Mouse (Mus musculus) layer of hippocampus, adult 2 months (tissue): ENCODE results near the gene Tec. TPM values are rescaled to one million over a fixed set of nuclear protein-coding genes. Genes with fewer than 3 reads are reported as not detected.

ENCODE experiments used
- DNase-seq, 2 experiments: peaks; one replicate each; pipeline ENCODE4 v3.0.0; 2022; ENCODE audit warnings: low spot score in 2 of 2
- H3K27ac ChIP-seq: fragments of 200-600 bp; 2 replicates; pipeline ENCODE4 v1.8.1; 2022
- H3K4me3 ChIP-seq: fragments of 200-600 bp; 2 replicates; pipeline ENCODE4 v1.8.1; 2022; ENCODE audit warnings: mild to moderate bottlenecking
- CTCF ChIP-seq: fragments of 200-600 bp; conservative IDR thresholded peaks from 2 replicates; pipeline ENCODE4 v1.8.1; 2022; ENCODE audit warnings: antibody characterized with exemption, mild to moderate bottlenecking, moderate library complexity
- total RNA-seq, 2 experiments: library from RNA; stranded (reverse); gene quantifications; 2 replicates each; pipeline ENCODE4 v1.2.3; 2021

Tec gene
- total RNA-seq, 2 experiments from 2014 or later: 1.1 to 1.8 TPM

DNA sequence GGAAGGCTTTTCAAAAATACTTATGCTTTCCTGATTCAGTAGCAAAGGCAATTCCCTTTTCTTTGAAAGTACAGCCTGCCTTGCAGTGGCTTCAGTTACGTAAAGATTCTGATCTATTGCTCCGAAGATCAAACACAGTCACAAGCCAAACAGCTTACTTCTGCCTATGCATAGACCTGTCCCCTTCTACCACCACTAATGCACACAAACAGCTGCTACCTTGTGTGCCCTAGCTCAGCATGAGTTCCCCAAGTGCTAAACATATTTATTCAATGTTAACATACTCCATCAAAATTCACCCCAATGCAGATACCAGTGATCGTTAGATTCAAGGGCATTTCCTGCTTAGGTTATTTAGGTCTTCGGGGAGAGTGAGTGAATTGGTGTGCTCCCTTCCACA is 121.8 kb downstream of the Tec start:
- no peak for DNase-seq
- Histone ChIP-seq H3K4me3 (no peak overlapping the region), H3K27ac (no peak overlapping the region)
- no peak for TF ChIP-seq CTCF

DNA sequence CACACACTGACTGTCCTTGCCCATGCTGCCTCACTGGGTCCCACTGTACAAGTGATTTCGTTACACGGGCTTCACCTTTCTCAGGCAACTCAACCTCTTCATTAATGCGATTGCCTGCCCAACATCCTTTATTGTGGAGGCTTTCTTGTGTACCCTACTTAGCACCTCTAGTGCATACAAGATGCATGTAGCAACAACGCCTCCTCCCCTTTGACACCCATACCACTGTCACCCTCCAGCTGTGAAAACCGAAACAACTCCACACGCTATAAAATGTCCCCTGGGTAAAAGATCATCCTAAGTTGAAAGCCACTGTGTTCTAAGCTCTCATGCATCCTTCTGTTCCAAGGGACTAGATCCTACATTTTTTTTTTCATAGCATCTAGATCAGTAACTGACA is 125.2 kb downstream of the Tec start:
- no peak for TF ChIP-seq CTCF
- no peak for DNase-seq
- no peak overlapping the region for H3K4me3 ChIP-seq
- no peak overlapping the region for H3K27ac ChIP-seq

DNA sequence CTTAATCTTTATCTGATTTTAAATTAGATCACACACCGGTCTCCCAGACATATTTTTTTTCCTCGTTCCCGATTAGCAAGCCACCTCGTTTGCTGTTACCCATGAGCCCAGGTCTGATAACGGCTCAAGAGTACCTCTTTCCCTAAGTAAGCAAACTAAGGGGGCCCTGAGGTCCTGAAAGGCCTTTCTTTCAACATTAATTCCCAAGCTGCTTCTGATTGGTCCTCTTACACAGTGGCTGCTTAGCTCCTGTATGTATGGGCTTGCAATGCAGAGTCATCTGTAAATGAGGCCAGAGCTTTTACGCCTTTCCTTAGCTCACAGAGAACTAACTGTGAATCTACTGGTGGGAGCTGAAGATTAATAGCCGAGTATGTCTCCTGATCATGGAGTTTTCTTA is 131.4 kb downstream of the Tec start:
- Histone ChIP-seq H3K27ac (no peak overlapping the region), H3K4me3 (no peak overlapping the region)
- TF ChIP-seq CTCF: no peak
- DNase-seq: no peak

DNA sequence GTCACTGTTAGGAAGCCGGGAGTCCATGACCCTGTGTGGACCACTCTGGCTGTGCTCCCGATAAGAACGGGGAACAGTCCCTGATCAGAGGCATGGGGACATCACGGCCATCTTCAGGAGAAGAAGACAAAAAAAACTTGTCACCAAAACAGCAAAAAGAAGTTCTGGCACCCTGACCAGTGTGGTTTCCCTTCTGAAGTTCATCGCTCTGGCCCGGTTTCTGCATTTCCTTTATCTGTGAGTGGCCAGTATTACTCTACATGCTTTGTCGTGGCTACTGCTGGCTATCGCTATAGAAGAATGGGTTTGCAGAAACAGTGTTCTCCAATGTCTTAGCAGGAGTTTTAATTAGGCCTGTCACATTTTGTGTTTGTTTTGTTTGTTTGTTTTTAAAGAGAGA is 131.8 kb downstream of the Tec start:
- H3K27ac ChIP-seq: no peak overlapping the region
- no peak for DNase-seq
- no peak for TF ChIP-seq CTCF
- H3K4me3 ChIP-seq: no peak overlapping the region

DNA sequence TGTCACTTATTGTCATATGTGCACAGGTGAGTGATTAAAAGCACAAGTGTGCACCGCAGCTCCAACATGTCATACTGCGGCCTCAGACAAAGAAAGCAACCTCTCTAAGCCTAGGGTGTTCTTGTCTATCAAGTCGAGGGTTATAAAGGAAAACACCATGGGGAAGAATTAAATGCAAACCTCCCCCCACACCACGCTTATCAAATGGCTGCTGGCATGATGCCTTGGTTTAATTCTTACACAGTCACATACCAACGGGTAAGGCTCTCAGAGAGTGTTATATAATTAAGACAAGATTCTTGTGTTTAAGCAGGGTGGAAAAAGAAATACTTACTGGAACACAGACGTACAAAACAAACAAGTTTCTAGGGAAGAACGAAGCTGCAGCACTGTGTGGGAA is 132.5 kb downstream of the Tec start:
- no peak for DNase-seq
- TF ChIP-seq CTCF: no peak
- no peak overlapping the region for H3K4me3 ChIP-seq
- H3K27ac ChIP-seq: no peak overlapping the region

DNA sequence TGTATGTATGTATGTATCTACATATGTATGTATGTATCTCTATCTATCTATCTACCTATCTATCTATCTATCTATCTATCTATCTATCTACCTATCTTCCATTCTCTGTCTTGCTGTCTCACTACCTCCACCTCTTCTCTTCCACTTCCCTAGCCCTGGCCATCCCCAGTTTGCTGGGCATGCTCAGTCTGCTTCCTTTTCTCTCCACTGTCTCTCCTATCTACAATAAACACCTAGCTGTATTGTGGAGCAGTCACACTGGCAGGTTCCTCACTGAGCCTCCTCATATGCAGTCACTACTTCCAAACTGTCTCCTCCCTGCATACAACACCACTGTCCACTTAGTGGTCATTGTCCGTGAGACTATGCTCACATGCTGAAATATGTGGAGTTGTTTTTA is 135.4 kb downstream of the Tec start:
- no peak for DNase-seq
- TF ChIP-seq CTCF: no peak
- Histone ChIP-seq H3K27ac (no peak overlapping the region), H3K4me3 (no peak overlapping the region)

DNA sequence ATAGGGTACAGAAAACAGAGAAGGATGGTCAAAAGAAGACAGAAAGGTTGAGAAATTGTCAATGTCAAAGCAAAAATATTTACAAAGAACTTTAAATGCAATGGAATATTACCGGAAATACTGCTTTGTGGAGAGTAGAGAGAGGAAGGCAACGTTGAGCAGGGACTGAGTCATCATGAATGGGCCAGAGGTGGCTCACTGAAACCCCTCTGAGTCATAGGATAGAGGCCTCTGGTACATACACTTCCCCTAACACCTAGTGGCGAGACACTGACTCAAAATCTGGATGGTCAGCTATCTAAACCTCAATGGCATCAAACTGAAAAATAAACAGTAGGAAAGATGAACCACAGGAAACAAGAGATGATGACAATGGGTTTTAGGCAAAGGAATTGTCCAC is 142.9 kb downstream of the Tec start:
- TF ChIP-seq CTCF: no peak

DNA sequence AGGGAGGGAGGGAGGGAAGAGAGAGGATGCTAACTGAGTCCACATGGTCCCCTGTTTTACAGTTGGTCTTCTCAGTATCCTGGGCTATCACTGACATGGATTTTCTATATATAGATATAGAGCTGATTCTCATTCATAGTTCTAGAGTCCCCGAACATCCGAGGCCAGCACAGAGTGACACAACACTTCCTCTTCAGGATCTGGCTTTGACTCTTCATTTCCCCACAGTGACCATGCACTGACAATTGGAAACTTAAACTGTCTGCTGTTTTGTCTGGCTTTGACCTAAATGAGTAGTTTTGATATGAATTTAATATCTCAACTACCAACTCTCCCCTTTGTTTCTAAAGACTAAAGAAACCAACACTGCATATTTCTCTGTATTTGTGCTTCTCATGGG is 144.9 kb downstream of the Tec start:
- no peak for DNase-seq

More for the DNA sequence above, 142.9 kb downstream of the Tec start:
- Histone ChIP-seq H3K4me3 (no peak overlapping the region), H3K27ac (no peak overlapping the region)
- no peak for DNase-seq

DNA sequence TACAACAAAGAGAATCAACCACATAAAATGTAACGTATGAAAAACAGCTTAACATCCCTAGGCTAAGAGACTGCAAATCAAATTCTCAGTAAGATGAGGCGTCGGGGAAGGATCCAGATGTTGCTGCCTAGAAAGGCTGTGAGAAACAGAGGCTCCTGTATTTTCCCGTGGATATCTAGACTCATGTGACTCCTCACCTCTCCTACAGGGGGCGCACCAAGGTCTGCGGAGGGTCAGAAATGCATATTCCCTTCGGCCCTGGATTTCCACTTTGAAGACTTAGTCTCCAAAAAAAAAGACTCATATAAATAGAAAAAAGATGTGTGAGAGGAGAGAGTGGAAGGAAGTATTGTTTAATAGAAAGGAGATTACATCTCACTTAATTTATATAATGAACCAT is 147.7 kb downstream of the Tec start:
- no peak for DNase-seq
- Histone ChIP-seq H3K4me3 (no peak overlapping the region), H3K27ac (no peak overlapping the region)
- TF ChIP-seq CTCF: peak; percentile 62

More for the DNA sequence above, 144.9 kb downstream of the Tec start:
- H3K27ac ChIP-seq: no peak overlapping the region
- no peak overlapping the region for H3K4me3 ChIP-seq
- no peak for TF ChIP-seq CTCF

DNA sequence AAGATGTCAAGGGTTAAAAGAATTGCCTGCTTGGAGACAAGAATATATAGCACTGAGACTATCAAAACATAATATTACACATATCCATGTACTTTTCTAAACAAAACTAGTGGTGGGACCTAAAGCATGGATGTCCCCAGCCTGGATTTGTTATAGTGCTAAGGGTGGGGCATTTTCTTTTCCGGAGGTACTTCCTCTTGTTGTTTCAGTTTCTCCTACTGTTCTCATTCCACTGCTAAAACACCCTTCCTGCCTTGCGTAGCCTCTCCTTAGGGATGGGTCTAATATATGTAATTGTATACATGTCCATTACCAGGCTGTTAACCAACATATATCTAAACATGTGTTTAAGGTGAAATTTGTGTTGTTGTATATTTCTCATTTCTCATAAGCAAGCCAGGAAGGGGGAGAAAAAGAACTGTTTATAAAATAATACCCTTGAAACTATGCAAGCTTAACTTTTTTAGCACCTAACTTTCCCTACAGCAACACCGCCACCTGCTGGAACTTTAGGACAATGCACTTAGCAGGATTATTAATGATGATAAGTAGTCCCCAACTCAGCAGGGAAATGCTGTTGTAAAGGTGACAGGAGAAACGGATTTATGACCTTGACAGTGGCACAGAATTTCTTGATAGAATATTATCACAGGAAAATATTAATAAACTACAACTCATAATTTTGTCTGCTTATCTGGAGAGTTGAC is 157.6 kb downstream of the Tec start:
- H3K27ac ChIP-seq: no peak overlapping the region
- peak; percentile 42 to 71 for DNase-seq
- peak; percentile 95 for TF ChIP-seq CTCF
- no peak overlapping the region for H3K4me3 ChIP-seq

DNA sequence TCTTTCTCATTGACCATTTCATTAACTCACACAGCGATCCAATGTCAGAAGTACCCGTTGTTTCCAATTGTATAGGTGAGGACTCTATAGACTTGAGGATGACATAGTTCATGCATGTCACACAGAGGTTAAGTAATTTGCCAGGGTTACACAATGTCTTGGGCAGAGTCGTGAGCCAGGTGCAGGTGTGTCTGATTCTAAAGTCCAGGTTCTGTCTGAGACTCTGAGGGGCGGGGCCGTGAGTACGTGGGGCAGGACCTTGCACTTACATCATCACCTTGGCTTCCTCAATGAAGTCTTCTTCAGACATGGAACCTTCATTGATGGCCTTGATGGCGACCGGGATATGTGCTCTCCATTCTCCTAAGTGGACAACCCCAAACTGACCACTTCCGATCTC is 158.3 kb downstream of the Tec start:
- no peak for TF ChIP-seq CTCF
- no peak overlapping the region for H3K4me3 ChIP-seq
- H3K27ac ChIP-seq: no peak overlapping the region
- no peak for DNase-seq

DNA sequence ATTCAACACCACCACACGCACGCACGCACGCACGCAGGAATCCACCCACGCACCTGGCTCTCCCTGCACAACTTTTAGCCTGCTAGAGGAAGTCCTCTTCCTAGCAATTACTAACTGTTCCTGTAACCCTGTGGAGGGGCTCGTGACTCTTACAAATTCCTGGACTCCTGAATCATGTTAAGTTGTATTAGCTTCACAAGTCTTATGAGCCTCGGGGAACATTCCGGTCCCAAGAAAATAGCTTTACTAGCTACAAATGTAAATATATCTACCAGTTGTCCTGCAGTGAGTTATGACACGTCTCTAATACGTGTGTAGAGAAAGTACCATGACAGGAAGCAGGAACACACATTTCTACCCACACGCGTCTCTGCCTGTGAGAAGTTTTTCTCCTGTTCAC is 158.8 kb downstream of the Tec start:
- Histone ChIP-seq H3K4me3 (no peak overlapping the region), H3K27ac (no peak overlapping the region)
- no peak for DNase-seq
- TF ChIP-seq CTCF: no peak

DNA sequence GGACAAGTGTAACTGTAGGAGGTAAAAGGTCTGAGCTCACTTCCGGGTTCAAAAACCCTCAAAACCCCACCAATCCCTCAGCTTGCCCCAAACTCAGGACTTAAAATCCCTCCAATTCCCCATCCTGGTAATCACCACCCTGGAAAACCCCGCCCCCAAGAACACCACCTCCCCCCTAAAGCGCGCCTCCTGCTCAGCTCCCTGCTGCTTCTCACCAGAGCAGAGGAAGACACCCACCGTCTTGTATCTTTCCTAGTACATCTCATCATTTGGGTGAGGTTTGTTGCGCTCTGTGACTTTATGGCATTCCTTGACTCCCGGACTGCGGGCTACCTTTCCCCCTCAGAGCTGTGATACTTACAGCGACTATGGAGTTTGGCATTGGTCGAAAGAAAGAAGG is 161.6 kb downstream of the Tec start:
- Histone ChIP-seq H3K27ac (no peak overlapping the region), H3K4me3 (no peak overlapping the region)
- no peak for DNase-seq
- no peak for TF ChIP-seq CTCF

DNA sequence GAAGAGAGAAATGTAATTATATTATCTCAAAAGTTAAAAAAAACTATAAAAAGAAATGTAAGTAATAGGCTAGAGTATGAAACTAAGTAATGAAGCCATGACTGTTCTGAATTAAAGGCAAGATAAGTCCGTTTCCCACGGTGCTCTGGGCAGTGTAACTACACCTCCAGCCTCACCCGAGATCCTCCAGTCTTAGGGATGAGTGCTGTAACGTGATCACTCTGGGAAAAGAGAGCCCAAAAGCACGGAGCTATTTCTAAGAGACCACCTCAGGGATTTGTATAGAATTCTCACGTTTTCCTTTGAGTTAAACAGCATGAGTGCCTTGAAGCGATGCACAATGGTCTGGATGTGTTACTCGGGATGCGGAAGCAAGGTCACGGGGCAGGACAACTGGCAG is 162.2 kb downstream of the Tec start:
- Histone ChIP-seq H3K4me3 (no peak overlapping the region), H3K27ac (no peak overlapping the region)
- no peak for DNase-seq
- TF ChIP-seq CTCF: no peak

Other genes starting within 250 kb of the Tec start
- not detected for gene Cnga1, start 224.2 kb downstream of the Tec start, total RNA-seq
- gene Nipal1, start 220.7 kb downstream of the Tec start, total RNA-seq: not detected
- gene Txk, start 115.7 kb downstream of the Tec start, total RNA-seq: not detected
- 10 to 100 TPM; 23.3 to 24.0 TPM for gene Slain2, start 45.8 kb upstream of the Tec start, total RNA-seq
- gene Gm10135, start 106.2 kb upstream of the Tec start, total RNA-seq: not detected
- gene Slc10a4, start 138.4 kb upstream of the Tec start, total RNA-seq: under 1 TPM; 0.23 to 0.86 TPM